Mouse (Mus musculus) C2C12 (cell line): ENCODE results near the gene Tspan4.

Source experiments
- CTCF ChIP-seq: IDR thresholded peaks from one replicate; pipeline ENCODE4 v1.5.1; 2011; ENCODE audit not compliant: control insufficient read depth, insufficient read depth, insufficient read length
- MAX ChIP-seq: IDR thresholded peaks from one replicate; pipeline ENCODE4 v1.6.1; 2011; ENCODE audit warnings: mild to moderate bottlenecking, control low read depth
- MYOG ChIP-seq: IDR thresholded peaks from one replicate; pipeline ENCODE4 v1.6.1; 2011; ENCODE audit not compliant: control insufficient read depth, insufficient read length; ENCODE audit errors: extremely low read depth
- USF1 ChIP-seq: IDR thresholded peaks from one replicate; pipeline ENCODE4 v1.6.1; 2011; ENCODE audit warnings: low read depth, mild to moderate bottlenecking, control low read depth, moderate library complexity

- no peak for TF ChIP-seq MYOG
- TF ChIP-seq CTCF: no peak
- no peak for TF ChIP-seq MAX
- no peak for TF ChIP-seq USF1
Observed at GRCm38 (mm10) chr7:141429840-141430584, 45.0 kb upstream of the Tspan4 start.
